In the genomic region with DNA sequence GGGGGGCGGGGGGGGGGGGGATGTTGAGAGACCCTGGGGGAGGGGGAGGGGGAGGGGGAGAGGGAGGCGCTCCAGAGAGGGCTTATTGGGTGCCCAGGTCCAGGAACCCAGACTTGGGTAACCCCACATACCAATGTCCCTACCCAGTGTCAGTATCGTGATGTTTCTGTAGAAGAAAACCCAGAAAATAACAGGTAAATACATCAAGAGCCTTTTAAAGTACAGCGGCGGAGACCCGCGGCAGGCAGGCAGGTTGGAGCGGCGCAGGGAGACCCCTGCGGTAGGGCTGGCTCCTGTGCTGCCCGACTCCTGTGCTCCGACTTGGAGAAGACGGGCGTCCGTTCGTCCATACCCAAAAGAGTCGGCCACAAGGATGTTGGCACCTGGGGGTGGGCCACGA, we compare ENCODE assay signal across 7 mouse cellular contexts. TPM values are rescaled to one million over a fixed set of nuclear protein-coding genes. Genes with fewer than 3 reads are reported as not detected.
DNase-seq lines count a peak whose midpoint lies in the region; ATAC-seq and TF ChIP-seq lines count a peak whose summit lies in the region.

No protein-coding gene starts in this region.

- 0 out of 2 replicates have a peak, but pooled peaks cover 2% of the 10 kb centered on the region for H3K4me1 ChIP-seq in forebrain, embryonic 11.5 days (replicated peaks; ENCODE audit: control insufficient read depth, insufficient read depth, low read length)
- H3K4me1 ChIP-seq in liver, embryonic 14.5 days (replicated peaks; ENCODE audit: control insufficient read depth in 2 of 2, insufficient read depth in 2 of 2, low read length in 1 of 2), result peaks cover 0 to 8% of the 10 kb centered on the region in 2 experiments; a peak in 2 of 4 replicates

- no peak for TF ChIP-seq EP300 in liver, embryonic 14.5 days (IDR thresholded peaks at IDR 0.05; ENCODE audit: low read depth)

- H3K36me3 ChIP-seq in forebrain, embryonic 11.5 days (ENCODE audit: control insufficient read depth, insufficient read depth, low read length), result no peaks in the 10 kb centered on the region
- H3K36me3 ChIP-seq in liver, embryonic 14.5 days (replicated peaks; ENCODE audit: control insufficient read depth, insufficient read depth, low read depth), result no peaks in the 10 kb centered on the region

- DNase-seq in retina, embryonic 14.5 days (ENCODE audit: low spot score), result peak; percentile 49
- no peak for DNase-seq in retina, postnatal 1 day
- peak; percentile 66 for DNase-seq in forebrain, embryonic 11.5 days (ENCODE audit: low spot score)
- no peak for DNase-seq in liver, embryonic 14.5 days (ENCODE audit: low read depth in 3 of 3, low spot score in 3 of 3)
- DNase-seq in yolk sac, embryonic 10.5 days (ENCODE audit: low spot score), result peak; percentile 69
- no peak for DNase-seq in layer of hippocampus, adult 8-10 months (ENCODE audit: low spot score in 2 of 2)
- DNase-seq in cerebellum, adult 9-11 months, result no peak

- no peaks in the 10 kb centered on the region for H3K9me3 ChIP-seq in forebrain, embryonic 11.5 days (ENCODE audit: control insufficient read depth, low read length)
- no peaks in the 10 kb centered on the region for H3K9me3 ChIP-seq in liver, embryonic 14.5 days (ENCODE audit: control insufficient read depth, low read length)

- WGBS in forebrain, embryonic 11.5 days, result 0% methylated on average over 10 of the region's 18 CpGs
- 1% methylated on average over 12 of the region's 18 CpGs for WGBS in liver, embryonic 14.5 days (ENCODE audit: insufficient replicate concordance)

- ATAC-seq in forebrain, embryonic 11.5 days (replicated peaks; ENCODE audit: low FRiP score), result peak; percentile 39
- ATAC-seq in liver, embryonic 14.5 days (ENCODE audit: insufficient read depth), result no peak; the same call in 1 of the 2 replicates

- H3K4me3 ChIP-seq in forebrain, embryonic 11.5 days (ENCODE audit: low read depth, low read length), result peak overlapping the region; percentile 34
- H3K4me3 ChIP-seq in liver, embryonic 14.5 days (ENCODE audit: insufficient read depth in 1 of 2, low read depth in 2 of 2, low read length in 2 of 2), result peak overlapping the region; percentile 40 to 55

- peaks cover 29% of the 10 kb centered on the region for H3K27me3 ChIP-seq in forebrain, embryonic 11.5 days (ENCODE audit: control insufficient read depth, insufficient read depth, low read length)
- peaks cover 32% of the 10 kb centered on the region for H3K27me3 ChIP-seq in liver, embryonic 14.5 days (ENCODE audit: control insufficient read depth, insufficient read depth, low read length)

- no peak overlapping the region for H3K27ac ChIP-seq in forebrain, embryonic 11.5 days (ENCODE audit: low read depth, low read length)
- no peak overlapping the region for H3K27ac ChIP-seq in liver, embryonic 14.5 days

- peak overlapping the region; percentile 55 for H3K4me2 ChIP-seq in forebrain, embryonic 11.5 days (ENCODE audit: low read depth, low read length, severe bottlenecking)
- H3K4me2 ChIP-seq in liver, embryonic 14.5 days (ENCODE audit: low read depth), result peak overlapping the region; percentile 65

- TF ChIP-seq CTCF in liver, embryonic 14.5 days (IDR thresholded peaks at IDR 0.05; ENCODE audit: low read depth), result no peak

- no peak overlapping the region for H3K9ac ChIP-seq in forebrain, embryonic 11.5 days (ENCODE audit: low read length)
- H3K9ac ChIP-seq in liver, embryonic 14.5 days (replicated peaks), result no peak overlapping the region

RNA-seq across cellular contexts. Expression of a gene that starts 33.9 kb away (rescaled TPM):
- polyA plus RNA-seq in forebrain, embryonic 11.5 days (2014; fragmentation: Nextera tagmentation; extraction: Ambion mirVana), result 0.95 and 2.6 TPM in 2 replicates
- polyA plus RNA-seq in liver, embryonic 14.5 days (2012; rRNA removed), result 2.8 and 3.3 TPM in 2 replicates
- 4.8 and 5.6 TPM in 2 replicates for polyA plus RNA-seq in liver, embryonic 14.5 days (2014; fragmentation: Nextera tagmentation; extraction: Ambion mirVana)
- 1 to 10 TPM; 2.5 to 9.1 (median 5.3) TPM for total RNA-seq in layer of hippocampus, adult 8-10 months (2022)

RNA-seq across cellular contexts. Expression of a gene that starts 58.1 kb away (rescaled TPM):
- polyA plus RNA-seq in forebrain, embryonic 11.5 days (2014; fragmentation: Nextera tagmentation; extraction: Ambion mirVana), result 24.1 and 28.7 TPM in 2 replicates
- 9.5 and 16.9 TPM in 2 replicates for polyA plus RNA-seq in liver, embryonic 14.5 days (2012; rRNA removed)
- 23.3 and 24.5 TPM in 2 replicates for polyA plus RNA-seq in liver, embryonic 14.5 days (2014; fragmentation: Nextera tagmentation; extraction: Ambion mirVana)
- total RNA-seq in layer of hippocampus, adult 8-10 months (2022), result 100 to 1,000 TPM; 106 to 143 (median 138) TPM

RNA-seq across cellular contexts. Expression of a gene that starts 59.2 kb away (rescaled TPM):
- 99.6 and 105 TPM in 2 replicates for polyA plus RNA-seq in forebrain, embryonic 11.5 days (2014; fragmentation: Nextera tagmentation; extraction: Ambion mirVana)
- 68.0 and 127 TPM in 2 replicates for polyA plus RNA-seq in liver, embryonic 14.5 days (2012; rRNA removed)
- polyA plus RNA-seq in liver, embryonic 14.5 days (2014; fragmentation: Nextera tagmentation; extraction: Ambion mirVana), result 91.2 and 100 TPM in 2 replicates
- 10 to 100 TPM; 32.1 to 53.8 (median 35.1) TPM for total RNA-seq in layer of hippocampus, adult 8-10 months (2022)

Comparison
In these comparisons a context has a peak if more than half of its experiments do, and no peak if none do; other contexts are left out.
1. DNase-seq: peak in retina, embryonic 14.5 days (single experiment), forebrain, embryonic 11.5 days (single experiment) and yolk sac, embryonic 10.5 days (single experiment); none in retina, postnatal 1 day (single experiment), liver, embryonic 14.5 days (0 of 3), layer of hippocampus, adult 8-10 months (0 of 2) and cerebellum, adult 9-11 months (single experiment).